Mouse (Mus musculus): ENCODE measurements around the gene Zfp280c. TPM values are rescaled to one million over a fixed set of nuclear protein-coding genes. Genes with fewer than 3 reads are reported as not detected.

The Zfp280c gene
- polyA plus RNA-seq, 1 experiment from 2014 or later: 16.1 TPM

- peak; percentile 96 for ATAC-seq (ENCODE audit: low read depth)
- Histone ChIP-seq H3K4me3 (ENCODE audit: low read depth, low read length) (peak overlapping the region; percentile 48), H3K4me1 (ENCODE audit: control insufficient read depth, insufficient read depth, low read length) (peaks cover 3% of the 10 kb centered on the region; the same call in 1 of the 2 replicates), H3K9ac (replicated peaks; ENCODE audit: low read depth, low read length) (peak overlapping the region; percentile 69), H3K27ac (ENCODE audit: low read depth, low read length) (peak overlapping the region; percentile 93), H3K36me3 (ENCODE audit: control insufficient read depth, insufficient read depth, low read length) (no peaks in the 10 kb centered on the region), H3K27me3 (ENCODE audit: control insufficient read depth, insufficient read depth, low read length) (no peaks in the 10 kb centered on the region), H3K9me3 (ENCODE audit: control insufficient read depth, low read length) (no peaks in the 10 kb centered on the region), H3K4me2 (ENCODE audit: low read depth, low read length) (peak overlapping the region; percentile 61)
- 27% methylated on average over 15 of the region's 15 CpGs for WGBS
Observed at GRCm38 (mm10) chrX:48518211-48518807, 76.0 kb downstream of the Zfp280c start.

GRCm38 (mm10) chrX:48513824-48514223, 80.5 kb downstream of the Zfp280c start:
- H3K9me3 ChIP-seq (ENCODE audit: control insufficient read depth, low read length): no peaks in the 10 kb centered on the region
- H3K4me1 ChIP-seq (ENCODE audit: control insufficient read depth, insufficient read depth, low read length): 0 out of 2 replicates have a peak, but pooled peaks cover 6% of the 10 kb centered on the region
- no peak overlapping the region for H3K9ac ChIP-seq (replicated peaks; ENCODE audit: low read depth, low read length)
- peak overlapping the region; percentile 47 for H3K4me2 ChIP-seq (ENCODE audit: low read depth, low read length)
- ATAC-seq (ENCODE audit: low read depth): no peak
- H3K4me3 ChIP-seq (ENCODE audit: low read depth, low read length): peak overlapping the region; percentile 46
- no peaks in the 10 kb centered on the region for H3K27me3 ChIP-seq (ENCODE audit: control insufficient read depth, insufficient read depth, low read length)
- WGBS: 14% methylated on average over 13 of the region's 13 CpGs
- H3K27ac ChIP-seq (ENCODE audit: low read depth, low read length): no peak overlapping the region
- no peaks in the 10 kb centered on the region for H3K36me3 ChIP-seq (ENCODE audit: control insufficient read depth, insufficient read depth, low read length)

- Histone ChIP-seq H3K9me3 (ENCODE audit: control insufficient read depth, low read length) (no peaks in the 10 kb centered on the region), H3K36me3 (ENCODE audit: control insufficient read depth, insufficient read depth, low read length) (no peaks in the 10 kb centered on the region), H3K4me3 (ENCODE audit: low read depth, low read length) (peak within 1 kb of the TSS; percentile 46), H3K4me1 (ENCODE audit: control insufficient read depth, insufficient read depth, low read length) (0 out of 2 replicates have a peak, but pooled peaks cover 6% of the 10 kb centered on the region), H3K27ac (ENCODE audit: low read depth, low read length) (no peak within 1 kb of the TSS), H3K27me3 (ENCODE audit: control insufficient read depth, insufficient read depth, low read length) (no peaks in the 10 kb centered on the region), H3K4me2 (ENCODE audit: low read depth, low read length) (peak within 1 kb of the TSS; percentile 54), H3K9ac (replicated peaks; ENCODE audit: low read depth, low read length) (peak within 1 kb of the TSS; percentile 42)
- ATAC-seq (ENCODE audit: low read depth): peak; percentile 97
- 27% methylated on average over 43 of the region's 45 CpGs for WGBS
Observed at GRCm38 (mm10) chrX:48513166-48513807, 81.0 kb downstream of the Zfp280c start, which contains the start of gene Aifm1. Gene Aifm1, minus strand, starts transcription at chrX:48513563.

GRCm38 (mm10) chrX:48493763-48494162, 100.5 kb downstream of the Zfp280c start:
- ATAC-seq (ENCODE audit: low read depth): no peak
- H3K9me3 ChIP-seq (ENCODE audit: control insufficient read depth, low read length): no peaks in the 10 kb centered on the region
- no peaks in the 10 kb centered on the region for H3K27me3 ChIP-seq (ENCODE audit: control insufficient read depth, insufficient read depth, low read length)
- WGBS: 97% methylated on average over 8 of the region's 8 CpGs
- H3K4me3 ChIP-seq (ENCODE audit: low read depth, low read length): no peak overlapping the region
- H3K36me3 ChIP-seq (ENCODE audit: control insufficient read depth, insufficient read depth, low read length): no peaks in the 10 kb centered on the region; the same call in 1 of the 2 replicates
- H3K27ac ChIP-seq (ENCODE audit: low read depth, low read length): no peak overlapping the region
- H3K4me1 ChIP-seq (ENCODE audit: control insufficient read depth, insufficient read depth, low read length): no peaks in the 10 kb centered on the region
- H3K9ac ChIP-seq (replicated peaks; ENCODE audit: low read depth, low read length): no peak overlapping the region
- H3K4me2 ChIP-seq (ENCODE audit: low read depth, low read length): no peak overlapping the region

Small RNA genes within 50 kb of the gene (microRNA-seq; reads per million reads assigned to microRNA genes)
- gene Gm27828: not detected

Other genes with a start within 250 kb of the Zfp280c start
- gene Elf4, start 131.4 kb downstream of the Zfp280c start, polyA plus RNA-seq (2014; fragmentation: Nextera tagmentation; extraction: Ambion mirVana): 0.24 and 1.1 TPM in 2 replicates
- 33.5 and 42.2 TPM in 2 replicates for gene Aifm1, start 80.9 kb downstream of the Zfp280c start, polyA plus RNA-seq (2014; fragmentation: Nextera tagmentation; extraction: Ambion mirVana)
- gene Rab33a, start 75.2 kb downstream of the Zfp280c start, polyA plus RNA-seq (2014; fragmentation: Nextera tagmentation; extraction: Ambion mirVana): 101 and 108 TPM in 2 replicates
- gene Slc25a14, start 28.9 kb upstream of the Zfp280c start, polyA plus RNA-seq (2014; fragmentation: Nextera tagmentation; extraction: Ambion mirVana): 43.9 and 44.6 TPM in 2 replicates
- 0.23 TPM in 1 of 2 replicates, not detected in the other for gene Gpr119, start 80.0 kb upstream of the Zfp280c start, polyA plus RNA-seq (2014; fragmentation: Nextera tagmentation; extraction: Ambion mirVana)
- 20.9 and 22.2 TPM in 2 replicates for gene Rbmx2, start 100.5 kb upstream of the Zfp280c start, polyA plus RNA-seq (2014; fragmentation: Nextera tagmentation; extraction: Ambion mirVana)

All from neural tube, embryonic 14.5 days (tissue).